Mouse (Mus musculus) kidney, embryonic 15.5 days (tissue): Measurements from ENCODE around the gene Cacna1c. TPM values are rescaled to one million over a fixed set of nuclear protein-coding genes. Genes with fewer than 3 reads are reported as not detected.
"Not testable (repeated sequence)": the region's sequence is repeated elsewhere in the genome, so short reads cannot be mapped to it uniquely, and the experiment has no call there.

Experiments
- ATAC-seq: fragments of 200-750 bp; cut with Nextera tagmentation; replicated peaks from 2 replicates; pipeline ENCODE4 v1.8.0; 2017; ENCODE audit warnings: moderate TSS enrichment; ENCODE audit not compliant: low FRiP score
- H3K27ac ChIP-seq: fragments of 300-500 bp; sonication (generic); 2 replicates; pipeline ENCODE4 v1.5.1; 2015; ENCODE audit warnings: mild to moderate bottlenecking, inconsistent platforms
- H3K27me3 ChIP-seq: fragments of 300-500 bp; sonication (generic); 2 replicates; pipeline ENCODE4 v1.6.1; 2015; ENCODE audit warnings: inconsistent platforms
- H3K36me3 ChIP-seq: fragments of 300-500 bp; sonication (generic); 2 replicates; pipeline ENCODE4 v1.6.1; 2015; ENCODE audit warnings: inconsistent platforms
- H3K4me1 ChIP-seq: fragments of 300-500 bp; sonication (generic); 2 replicates; pipeline ENCODE4 v1.6.1; 2015; ENCODE audit warnings: inconsistent platforms
- H3K4me2 ChIP-seq: fragments of 300-500 bp; sonication (generic); 2 replicates; pipeline ENCODE4 v1.6.1; 2015; ENCODE audit warnings: moderate library complexity, mild to moderate bottlenecking, inconsistent platforms
- H3K4me3 ChIP-seq: fragments of 300-500 bp; sonication (generic); replicated peaks from 2 replicates; pipeline ENCODE4 v1.5.1; 2015; ENCODE audit warnings: mild to moderate bottlenecking, inconsistent platforms
- H3K9ac ChIP-seq: fragments of 300-500 bp; sonication (generic); 2 replicates; pipeline ENCODE4 v1.6.1; 2015; ENCODE audit warnings: mild to moderate bottlenecking, inconsistent platforms
- H3K9me3 ChIP-seq: fragments of 300-500 bp; sonication (generic); replicated peaks from 2 replicates; pipeline ENCODE4 v1.6.1; 2016; ENCODE audit warnings: inconsistent platforms
- WGBS: fragments of 180-500 bp; shearing (Covaris S2); methylation state at CpG from one replicate; pipeline ENCODE4 v1.1.7; 2015; ENCODE audit warnings: mixed read lengths; 5-methylcytosine and 5-hydroxymethylcytosine counted together
- polyA plus RNA-seq: library from polyadenylated mRNA; unstranded; fragments of >200 nt; fragmentation: Nextera tagmentation; extraction: Ambion mirVana; gene quantifications from 2 replicates; pipeline ENCODE4 v1.2.1, GENCODE M21; 2015

The Cacna1c gene
- polyA plus RNA-seq, 1 experiment from 2014 or later, result 2.7 TPM

DNA sequence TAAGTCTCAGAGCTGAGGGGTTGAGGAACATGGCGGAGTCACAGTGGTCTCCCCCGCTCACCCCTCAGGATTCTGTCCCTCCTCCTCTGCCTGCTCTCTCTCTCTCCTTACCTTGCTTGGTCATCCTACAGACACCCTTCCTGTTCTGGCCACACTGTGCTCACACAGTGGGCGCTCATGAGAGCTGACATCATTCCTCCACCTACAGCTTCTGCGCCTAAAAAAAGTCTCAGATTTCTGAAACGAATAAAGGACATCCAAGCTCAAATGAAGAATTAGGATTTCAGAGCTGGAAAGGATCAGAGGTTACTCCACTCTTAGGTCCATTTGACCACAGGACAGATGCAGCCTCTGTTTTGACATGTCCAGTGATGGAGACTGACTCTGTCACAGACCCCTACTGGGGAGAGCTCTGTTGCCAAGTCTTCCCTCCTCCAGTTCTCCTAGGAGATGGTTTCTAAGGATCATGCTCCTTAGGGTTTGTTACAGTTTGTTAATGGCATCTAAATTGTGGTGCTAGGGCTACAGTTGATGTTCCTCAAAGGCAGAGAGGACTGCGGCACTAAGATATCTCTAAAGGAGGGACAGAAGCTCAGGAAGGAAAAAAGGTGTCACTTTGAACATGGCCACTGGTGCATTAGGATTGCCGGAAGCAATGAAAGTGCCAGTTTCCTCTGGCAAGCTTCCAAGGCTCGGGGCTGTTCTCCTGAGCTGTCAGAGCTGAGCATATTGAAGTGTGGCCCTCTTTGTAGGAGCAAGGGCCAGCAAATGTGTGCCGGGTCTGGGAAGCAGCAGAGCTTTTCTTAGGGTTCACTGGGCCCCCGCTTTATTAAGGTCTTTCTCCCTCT, 601.2 kb downstream of the Cacna1c start:
- H3K4me1 ChIP-seq, result peaks cover 17% of the 10 kb centered on the region
- peaks cover 33% of the 10 kb centered on the region for H3K27me3 ChIP-seq
- H3K4me3 ChIP-seq, result no peak overlapping the region
- 78% methylated on average over 10 of the region's 10 CpGs for WGBS
- H3K9ac ChIP-seq, result no peak overlapping the region
- no peak overlapping the region for H3K27ac ChIP-seq
- no peak overlapping the region for H3K4me2 ChIP-seq
- no peak for ATAC-seq
- H3K9me3 ChIP-seq, result no peaks in the 10 kb centered on the region
- H3K36me3 ChIP-seq, result no peaks in the 10 kb centered on the region

DNA sequence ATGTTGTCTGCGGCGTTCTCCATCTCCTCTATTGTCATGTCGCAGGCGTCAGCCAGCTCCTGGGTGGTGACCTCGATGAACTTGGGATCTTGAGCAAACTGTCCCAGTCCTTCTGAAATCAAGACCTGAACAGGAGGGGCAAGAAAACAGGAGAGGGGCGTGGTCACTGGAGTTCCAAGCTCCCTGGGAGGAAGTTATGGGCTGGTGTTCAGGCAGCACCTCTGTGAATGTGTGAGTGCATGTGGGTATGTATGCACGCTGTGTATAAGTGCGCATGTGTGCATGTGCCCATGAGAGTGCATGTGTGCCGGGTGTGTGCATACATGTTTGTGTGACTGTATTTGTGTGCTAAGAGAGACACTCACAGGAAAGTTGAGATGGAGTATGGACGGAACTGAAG, 602.1 kb downstream of the Cacna1c start:
- no peaks in the 10 kb centered on the region for H3K36me3 ChIP-seq
- 33% methylated on average over 10 of the region's 10 CpGs for WGBS
- H3K4me2 ChIP-seq, result peak overlapping the region; percentile 91
- H3K4me3 ChIP-seq, result peak overlapping the region; percentile 49
- peak; percentile 49; the same call in 1 of the 2 replicates for ATAC-seq
- peaks cover 33% of the 10 kb centered on the region for H3K27me3 ChIP-seq
- peak overlapping the region; percentile 39; the same call in 1 of the 2 replicates for H3K9ac ChIP-seq
- no peak overlapping the region for H3K27ac ChIP-seq
- peaks cover 17% of the 10 kb centered on the region for H3K4me1 ChIP-seq
- H3K9me3 ChIP-seq, result no peaks in the 10 kb centered on the region

DNA sequence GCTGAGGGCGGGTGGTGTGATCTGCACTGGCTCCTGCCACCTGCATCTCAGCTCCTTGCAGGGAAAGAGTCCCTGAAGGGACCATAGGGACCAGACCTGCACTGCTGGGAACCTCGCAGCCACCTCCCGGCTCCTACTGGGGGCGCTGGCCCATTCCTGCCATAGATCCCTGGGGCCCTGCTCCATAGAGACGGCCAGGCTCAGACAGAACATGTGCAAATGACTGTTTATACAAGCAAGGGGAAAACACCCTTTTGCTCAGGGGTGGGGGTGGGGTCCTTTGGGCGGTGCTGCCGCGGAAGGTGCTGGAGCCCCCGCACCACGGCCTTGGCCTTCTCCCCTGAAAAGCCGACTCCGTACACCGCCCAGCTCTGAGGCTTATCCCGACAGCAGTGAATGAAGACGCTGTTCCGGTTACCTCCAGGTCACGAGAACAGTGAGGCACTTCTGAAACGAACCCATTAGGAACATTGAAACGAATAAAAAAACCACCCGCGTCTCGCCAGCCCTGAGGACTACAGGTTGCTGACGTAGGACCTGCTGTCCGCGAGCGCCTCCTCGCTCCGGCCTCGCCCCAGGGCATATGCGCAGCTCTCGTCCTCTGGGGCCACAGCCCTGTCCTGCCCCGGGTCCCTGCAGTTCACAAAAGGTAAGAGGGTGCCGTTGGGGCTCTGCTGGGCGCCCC, 602.7 kb downstream of the Cacna1c start:
- Histone ChIP-seq H3K9me3 (no peaks in the 10 kb centered on the region), H3K27ac (no peak overlapping the region), H3K4me3 (peak overlapping the region; percentile 49), H3K4me1 (peaks cover 17% of the 10 kb centered on the region), H3K9ac (peak overlapping the region; percentile 39), H3K36me3 (no peaks in the 10 kb centered on the region), H3K27me3 (peaks cover 33% of the 10 kb centered on the region), H3K4me2 (peak overlapping the region; percentile 91)
- peak; percentile 84 for ATAC-seq
- whole genome bisulfite sequencing, result 2% methylated on average over 34 of the region's 34 CpGs

DNA sequence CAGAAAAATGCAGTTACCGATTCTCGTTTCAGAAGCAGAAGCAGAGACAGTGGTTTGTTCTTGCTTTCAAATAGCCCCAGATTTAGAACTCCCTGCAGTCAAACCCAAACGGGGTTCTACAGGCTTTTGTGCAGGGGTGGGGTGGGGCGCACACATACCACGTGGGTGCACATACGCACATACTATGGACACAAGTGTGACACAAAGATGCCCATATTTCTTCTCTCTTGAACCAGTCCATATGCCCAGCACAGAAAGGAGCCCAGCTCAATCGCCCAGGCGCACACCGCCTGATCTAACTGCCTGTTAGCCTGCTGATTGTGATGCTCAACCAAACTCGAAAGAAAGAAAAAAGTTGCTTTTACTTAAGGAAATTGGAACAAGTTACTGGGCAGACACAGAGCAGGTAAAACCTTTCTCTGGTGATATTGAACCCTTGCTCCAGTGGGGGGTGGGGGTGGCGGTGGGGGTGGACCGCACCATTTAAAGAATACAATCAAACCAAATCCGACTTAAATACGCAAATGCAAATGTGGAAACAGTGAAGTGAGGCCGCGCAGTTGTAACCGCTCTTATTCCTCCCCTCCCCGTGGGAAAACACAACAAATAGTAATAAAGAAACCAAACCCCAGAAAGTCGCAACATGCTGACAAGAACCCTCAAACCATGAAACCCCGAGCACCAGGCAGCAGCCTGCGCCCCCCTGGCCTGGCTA, 603.4 kb downstream of the Cacna1c start:
- Histone ChIP-seq H3K27ac (no peak overlapping the region), H3K9me3 (no peaks in the 10 kb centered on the region), H3K9ac (peak overlapping the region; percentile 39; the same call in 1 of the 2 replicates), H3K4me2 (peak overlapping the region; percentile 91), H3K4me3 (peak overlapping the region; percentile 49), H3K36me3 (no peaks in the 10 kb centered on the region), H3K27me3 (peaks cover 33% of the 10 kb centered on the region), H3K4me1 (peaks cover 17% of the 10 kb centered on the region)
- 25% methylated on average over 21 of the region's 21 CpGs for WGBS
- 0 out of 2 replicates have a peak, but pooled peaks have one; percentile 7 for ATAC-seq

DNA sequence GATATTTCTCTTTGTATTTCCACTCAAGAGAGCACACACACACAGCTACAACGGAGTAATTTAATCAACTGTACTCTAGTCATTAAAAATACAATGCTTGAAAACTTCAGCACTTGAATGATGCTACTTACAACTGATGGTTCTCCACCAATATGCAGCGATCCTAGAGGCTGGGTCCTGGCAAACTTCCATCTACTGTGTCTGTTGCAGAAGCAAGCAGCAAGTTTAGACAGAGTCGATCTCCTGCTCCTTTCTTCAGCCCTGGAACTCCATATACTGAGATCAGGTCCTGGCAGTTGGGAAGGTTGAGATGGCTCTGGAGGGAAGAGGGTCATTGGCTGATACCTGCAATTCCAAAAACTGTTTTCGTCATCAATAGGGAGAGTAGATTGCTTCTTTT, 617.5 kb downstream of the Cacna1c start:
- not testable (repeated sequence) for H3K27ac ChIP-seq, H3K9ac ChIP-seq, H3K27me3 ChIP-seq, H3K4me2 ChIP-seq, H3K4me1 ChIP-seq, H3K36me3 ChIP-seq, H3K9me3 ChIP-seq, H3K4me3 ChIP-seq, ATAC-seq
- WGBS, result 85% methylated on average over 4 of the region's 4 CpGs

DNA sequence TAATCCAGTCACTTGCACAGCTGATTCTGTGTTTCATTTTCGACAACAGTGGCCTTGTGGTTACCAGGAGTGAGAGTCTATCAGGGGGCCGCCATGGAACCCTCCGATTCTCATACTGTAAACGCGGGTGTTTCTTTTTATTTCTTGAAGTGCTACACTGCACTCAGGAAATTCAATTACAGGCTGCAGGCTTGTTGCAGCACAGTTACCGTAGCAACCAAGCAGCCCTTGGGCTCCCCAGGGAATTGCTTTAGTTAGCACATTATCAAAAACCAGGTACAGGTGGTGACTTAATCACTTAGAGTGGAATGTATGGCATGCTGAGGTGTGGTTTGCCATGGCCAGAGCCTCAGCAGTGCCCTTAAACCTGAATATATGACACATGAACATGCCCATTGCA, 621.9 kb downstream of the Cacna1c start:
- 72% methylated on average over 6 of the region's 6 CpGs for WGBS
- H3K27ac ChIP-seq, result no peak overlapping the region
- no peak for ATAC-seq
- no peak overlapping the region for H3K4me3 ChIP-seq
- no peak overlapping the region for H3K9ac ChIP-seq
- no peaks in the 10 kb centered on the region for H3K36me3 ChIP-seq
- no peaks in the 10 kb centered on the region for H3K9me3 ChIP-seq
- no peak overlapping the region for H3K4me2 ChIP-seq
- H3K27me3 ChIP-seq, result no peaks in the 10 kb centered on the region
- H3K4me1 ChIP-seq, result no peaks in the 10 kb centered on the region

DNA sequence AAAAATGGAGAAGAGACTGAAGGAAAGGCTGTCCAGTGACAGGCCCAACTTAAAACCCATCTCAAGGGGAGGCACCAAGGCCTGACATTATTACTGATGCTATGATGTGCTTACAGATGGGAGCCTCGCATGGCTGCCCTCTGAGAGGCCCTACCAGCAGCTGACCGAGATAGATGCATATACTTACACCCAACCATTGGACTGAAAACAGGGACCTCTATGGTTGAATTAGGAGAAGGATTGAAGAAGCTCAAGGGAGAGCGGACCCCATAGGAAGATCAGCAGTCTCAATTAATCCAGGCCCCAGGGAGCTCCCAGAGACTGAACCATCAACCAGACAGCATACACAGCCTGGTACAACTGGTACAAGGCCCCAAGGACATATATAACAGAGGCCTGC, 628.4 kb downstream of the Cacna1c start:
- no peaks in the 10 kb centered on the region for H3K27me3 ChIP-seq
- H3K27ac ChIP-seq, result no peak overlapping the region
- no peak overlapping the region for H3K4me3 ChIP-seq
- no peak overlapping the region for H3K4me2 ChIP-seq
- no peak overlapping the region for H3K9ac ChIP-seq
- ATAC-seq, result no peak
- no peaks in the 10 kb centered on the region for H3K36me3 ChIP-seq
- peaks cover 5% of the 10 kb centered on the region for H3K4me1 ChIP-seq
- H3K9me3 ChIP-seq, result no peaks in the 10 kb centered on the region
- 92% methylated on average over 3 of the region's 3 CpGs for WGBS

DNA sequence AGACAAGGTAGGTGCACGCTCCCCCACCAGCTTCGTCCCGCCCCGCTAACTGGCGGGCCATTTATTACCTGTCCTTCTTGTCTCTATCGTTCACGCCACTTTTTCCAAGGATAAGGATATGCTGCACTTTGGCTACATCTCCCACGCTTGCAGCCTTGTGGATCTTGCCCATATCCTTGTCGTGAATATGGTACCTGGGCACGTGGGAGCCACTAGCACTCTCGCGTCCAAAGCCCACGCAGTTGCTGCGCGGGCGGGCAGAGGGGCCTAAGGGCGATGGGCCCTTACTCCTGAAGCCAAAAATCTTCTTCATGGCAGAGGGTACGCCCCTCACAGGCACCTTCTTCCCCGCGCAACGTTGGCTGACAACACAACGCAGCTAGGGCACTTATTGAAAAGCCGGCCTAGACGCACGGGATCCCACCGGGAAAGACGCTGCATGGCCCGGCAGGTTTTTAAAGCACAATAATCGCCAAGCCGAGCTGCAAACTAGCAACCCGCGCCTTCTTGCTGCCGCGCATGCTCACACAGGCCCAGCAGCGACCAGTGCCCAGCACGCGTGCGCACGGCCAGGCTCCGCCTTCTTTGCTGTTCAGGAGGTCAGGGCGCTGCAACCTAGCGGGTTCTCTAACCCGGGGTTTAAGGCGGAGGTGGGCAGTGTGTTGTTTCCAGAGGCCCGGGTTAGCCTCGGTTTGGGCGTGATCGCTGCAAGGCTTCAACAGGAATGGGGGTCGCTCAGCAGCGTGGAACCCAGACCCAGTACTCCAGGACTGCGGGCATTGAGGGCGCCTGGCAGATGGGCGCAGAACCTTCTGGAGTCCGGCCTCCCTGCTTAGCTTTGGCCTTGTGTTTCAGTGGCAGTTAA, 634.2 kb downstream of the Cacna1c start, which contains the start of gene Ankrd26:
TSS of gene Ankrd26 (minus strand) at position 482 of the 865 bp plus-strand sequence.
- Histone ChIP-seq H3K36me3 (peaks cover 21% of the 10 kb centered on the region), H3K4me2 (peak within 1 kb of the TSS; percentile 85), H3K4me3 (peak within 1 kb of the TSS; percentile 66), H3K4me1 (peaks cover 24% of the 10 kb centered on the region), H3K9ac (peak within 1 kb of the TSS; percentile 72), H3K9me3 (no peaks in the 10 kb centered on the region), H3K27me3 (no peaks in the 10 kb centered on the region), H3K27ac (peak within 1 kb of the TSS; percentile 78)
- 4% methylated on average over 54 of the region's 54 CpGs for WGBS
- ATAC-seq, result peak; percentile 98

DNA sequence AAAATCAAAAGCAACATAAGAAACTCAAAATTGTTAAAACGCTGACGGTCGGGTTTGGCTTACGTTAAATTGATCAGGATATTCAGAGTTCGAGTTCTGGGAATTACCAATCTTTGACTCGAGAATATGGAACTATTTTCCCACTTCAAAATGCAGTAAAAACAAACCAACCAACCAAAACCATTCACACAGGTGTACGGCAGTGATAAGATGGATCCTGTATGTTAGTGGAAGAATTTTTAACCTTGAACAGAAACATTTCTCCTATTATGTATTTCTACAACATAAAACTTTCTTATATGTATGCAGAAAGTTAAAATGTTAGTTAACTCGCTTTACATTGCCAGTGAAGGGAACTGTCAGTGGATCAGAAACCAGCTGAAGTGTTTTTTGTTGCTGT, 635.0 kb downstream of the Cacna1c start:
- Histone ChIP-seq H3K4me2 (peak overlapping the region; percentile 85), H3K27ac (no peak overlapping the region), H3K36me3 (peaks cover 28% of the 10 kb centered on the region), H3K9ac (peak overlapping the region; percentile 72), H3K27me3 (no peaks in the 10 kb centered on the region), H3K9me3 (no peaks in the 10 kb centered on the region), H3K4me1 (peaks cover 24% of the 10 kb centered on the region), H3K4me3 (peak overlapping the region; percentile 66)
- WGBS, result 85% methylated on average over 8 of the region's 8 CpGs
- no peak for ATAC-seq

DNA sequence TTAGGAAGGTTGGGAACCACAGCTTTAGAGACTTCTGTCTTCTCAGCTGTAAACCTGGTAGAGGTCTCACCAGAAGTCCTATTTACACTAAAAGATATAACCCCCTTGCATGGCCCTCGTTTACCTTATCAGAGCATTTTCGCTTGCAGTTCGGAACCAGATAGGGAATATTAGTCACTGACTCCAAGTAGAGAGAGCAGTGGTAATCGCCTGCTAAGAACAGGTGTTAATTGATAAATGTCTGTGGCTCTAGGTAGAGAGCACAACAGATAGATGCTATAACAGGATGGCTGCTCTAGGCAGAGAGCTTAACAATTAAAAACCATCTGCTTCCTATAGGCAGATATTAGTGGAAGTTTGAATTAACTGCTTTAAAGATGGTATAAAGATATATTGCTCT, 657.6 kb downstream of the Cacna1c start:
- ATAC-seq, result no peak
- H3K4me1 ChIP-seq, result no peaks in the 10 kb centered on the region
- no peaks in the 10 kb centered on the region for H3K27me3 ChIP-seq
- no peak overlapping the region for H3K27ac ChIP-seq
- no peak overlapping the region for H3K4me3 ChIP-seq
- peaks cover 67% of the 10 kb centered on the region for H3K36me3 ChIP-seq
- no peak overlapping the region for H3K4me2 ChIP-seq
- no peaks in the 10 kb centered on the region for H3K9me3 ChIP-seq
- WGBS, result 91% methylated on average over 4 of the region's 4 CpGs
- no peak overlapping the region for H3K9ac ChIP-seq
